Mouse (Mus musculus): Measurements from ENCODE around the gene Gm13420.
"Not testable (repeated sequence)": the region's sequence is repeated elsewhere in the genome, so short reads cannot be mapped to it uniquely, and the experiment has no call there.

Gene Gm13420

DNA sequence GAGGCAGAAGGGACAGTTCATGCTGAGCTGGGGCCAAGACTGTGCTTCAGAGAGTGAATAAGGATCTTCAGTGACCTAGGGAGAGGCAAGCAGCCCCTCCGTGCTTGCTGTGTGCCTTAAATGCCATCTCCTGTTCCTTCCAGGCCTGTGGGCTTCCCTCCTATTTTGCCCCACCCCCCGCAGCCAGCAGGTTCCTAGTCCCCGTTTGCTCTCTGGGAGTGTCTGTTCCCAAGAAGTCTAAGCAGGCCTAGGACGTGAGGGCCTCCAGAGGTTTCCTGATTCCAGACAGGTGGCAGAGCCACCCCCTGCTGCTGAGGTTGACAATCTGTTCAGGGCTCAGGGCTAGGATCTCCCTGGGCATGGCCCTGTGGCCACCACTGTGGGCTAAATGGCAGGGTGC lies 12.7 kb downstream of the Gm13420 start:
- DNase-seq (ENCODE audit: extremely low spot score, low spot score) = no peak

DNA sequence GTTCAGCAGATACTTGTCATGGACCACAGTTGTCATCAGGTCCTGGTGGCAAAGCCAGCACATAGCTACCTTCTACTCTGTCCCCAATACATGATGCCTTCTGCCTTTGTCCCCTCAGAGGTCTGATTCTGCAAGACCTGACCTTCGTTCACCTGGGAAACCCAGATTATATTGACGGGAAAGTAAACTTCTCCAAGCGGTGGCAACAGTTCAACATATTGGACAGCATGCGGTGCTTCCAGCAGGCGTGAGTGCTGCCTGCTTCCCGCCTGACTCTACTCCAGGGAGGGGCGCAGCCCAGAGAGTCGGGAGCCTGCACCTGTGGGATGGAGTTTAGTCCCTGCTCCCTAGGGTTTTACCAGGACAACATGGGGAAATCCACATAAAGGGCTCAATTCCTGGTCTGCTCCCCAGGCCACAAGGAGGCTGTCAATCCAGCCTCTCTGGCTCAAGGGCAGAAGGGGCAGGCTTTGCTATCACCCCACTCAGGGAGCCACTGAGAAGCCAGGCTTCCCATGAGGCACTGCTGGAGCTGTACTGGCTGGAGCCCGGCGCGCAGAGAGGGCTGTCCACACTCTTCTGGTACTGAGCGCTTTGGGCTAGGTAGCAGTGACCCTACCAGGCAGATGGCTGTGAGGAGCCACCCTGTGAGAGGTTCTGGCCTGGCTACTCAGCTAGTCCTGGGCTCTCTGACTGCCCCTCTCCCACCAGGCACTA lies 14.1 kb downstream of the Gm13420 start:
- no peak for DNase-seq (ENCODE audit: extremely low spot score, low spot score)

DNA sequence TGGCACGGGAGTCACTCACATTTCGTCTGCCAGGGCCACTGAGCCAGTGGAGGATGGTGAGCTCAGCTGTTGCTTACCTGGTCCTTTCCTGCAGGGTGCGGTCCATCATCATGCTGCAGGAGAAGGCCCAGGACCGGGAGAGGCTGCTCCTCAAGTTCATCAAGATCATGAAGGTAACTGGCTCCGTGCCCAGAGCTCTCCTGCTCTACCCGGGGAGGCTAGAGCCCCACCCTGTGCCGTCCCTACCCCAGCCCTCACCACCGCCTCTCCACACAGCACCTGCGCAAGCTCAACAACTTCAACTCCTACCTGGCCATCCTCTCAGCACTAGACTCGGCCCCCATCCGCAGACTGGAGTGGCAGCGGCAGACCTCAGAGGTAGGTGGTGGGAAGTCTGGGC lies 15.8 kb downstream of the Gm13420 start:
- no peak for DNase-seq (ENCODE audit: extremely low spot score, low spot score)

DNA sequence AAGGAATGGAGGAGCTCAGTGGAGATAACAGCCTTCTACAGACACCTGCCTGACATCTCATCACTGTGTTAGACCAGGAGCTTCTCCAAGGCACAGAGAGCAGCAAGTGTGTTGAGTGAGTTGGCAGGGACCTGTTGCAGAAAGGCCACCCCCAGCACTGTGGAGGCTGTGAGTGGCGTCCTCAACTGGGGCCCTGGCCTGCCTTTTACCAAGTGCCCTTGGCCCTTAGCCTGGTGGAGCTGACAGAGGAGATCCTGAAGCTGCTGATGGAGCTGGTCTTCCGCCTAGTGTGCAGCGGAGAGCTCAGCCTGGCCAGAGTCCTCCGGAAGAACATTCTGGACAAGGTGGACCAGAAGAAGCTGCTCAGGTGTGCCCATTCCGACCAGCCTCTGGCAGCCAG lies 18.1 kb downstream of the Gm13420 start:
- no peak for DNase-seq (ENCODE audit: extremely low spot score, low spot score)

GRCm38 (mm10) chr2:29732559-29732958 lies 18.9 kb downstream of the Gm13420 start:
- DNase-seq (ENCODE audit: extremely low spot score, low spot score) = no peak

- DNase-seq (ENCODE audit: extremely low spot score, low spot score) = no peak
Measured at GRCm38 (mm10) chr2:29731545-29731944, 19.9 kb downstream of the Gm13420 start.

- DNase-seq (ENCODE audit: extremely low spot score, low spot score) = no peak
Measured at GRCm38 (mm10) chr2:29729500-29729899, 22.0 kb downstream of the Gm13420 start.

- no peak for DNase-seq (ENCODE audit: extremely low spot score, low spot score)
Measured at GRCm38 (mm10) chr2:29724664-29725365, 26.7 kb downstream of the Gm13420 start.

DNA sequence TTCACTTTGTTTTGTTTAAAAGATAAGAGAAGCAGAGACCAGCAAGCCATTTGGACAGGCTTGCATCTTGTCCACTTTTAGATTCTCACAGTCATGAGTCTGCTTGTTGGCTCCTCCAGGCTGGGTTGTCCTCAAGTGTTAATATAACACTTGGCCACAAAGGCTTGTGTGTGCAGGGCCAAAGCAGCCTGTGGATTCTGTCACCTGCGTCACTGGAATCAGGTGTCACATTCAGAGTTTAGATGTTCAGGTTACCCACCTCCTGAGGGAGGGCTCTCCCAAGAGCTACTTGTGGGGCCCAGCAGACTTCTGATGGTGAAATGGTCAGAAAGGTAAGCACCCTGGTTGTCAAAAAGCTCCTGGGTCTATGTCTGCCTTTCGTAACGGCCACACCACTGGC lies 28.4 kb downstream of the Gm13420 start:
- DNase-seq (ENCODE audit: extremely low spot score, low spot score) = no peak

DNA sequence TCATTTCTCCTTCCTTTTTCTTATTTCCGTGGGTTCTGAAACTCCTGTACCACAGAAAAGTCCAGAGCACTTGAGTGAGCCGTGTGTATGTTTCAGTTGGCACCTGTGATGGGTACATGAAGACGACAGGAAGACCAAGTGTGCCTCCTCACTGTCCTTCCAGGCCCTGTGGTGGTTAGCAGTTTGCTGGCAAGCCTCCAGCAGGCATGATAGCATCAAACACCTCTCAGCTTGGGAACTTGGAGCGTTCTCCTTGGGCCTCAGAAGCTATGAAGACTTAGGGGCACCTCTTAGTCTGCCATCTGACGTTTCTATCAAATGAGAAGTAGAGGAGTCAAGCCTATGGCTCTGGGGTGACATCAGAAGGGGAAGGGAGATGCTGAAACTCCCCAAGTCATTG lies 32.9 kb downstream of the Gm13420 start:
- DNase-seq (ENCODE audit: extremely low spot score, low spot score) = no peak

DNA sequence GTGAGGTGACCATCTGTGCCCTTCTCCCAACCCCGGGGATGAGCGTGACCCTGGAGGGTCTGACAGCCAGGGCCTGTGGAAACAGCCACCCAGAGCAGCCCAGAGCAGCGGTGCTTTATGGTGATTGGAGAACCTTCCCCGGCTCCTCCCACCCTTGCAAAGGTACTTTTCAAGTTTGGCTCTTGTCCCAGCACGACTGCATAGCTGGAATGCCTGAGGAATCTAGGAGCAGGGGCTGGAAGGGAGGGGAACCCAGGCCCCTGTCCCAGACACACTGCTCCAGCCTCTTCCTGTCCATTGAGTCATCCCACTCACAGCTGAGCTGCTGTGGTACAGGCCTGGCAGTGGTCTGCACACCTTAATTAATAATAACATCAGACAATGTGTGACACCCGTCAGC lies 34.8 kb downstream of the Gm13420 start:
- peak; percentile 43 for DNase-seq (ENCODE audit: extremely low spot score, low spot score)

- DNase-seq (ENCODE audit: extremely low spot score, low spot score) = no peak
Measured at GRCm38 (mm10) chr2:29716143-29716542, 35.3 kb downstream of the Gm13420 start.

DNA sequence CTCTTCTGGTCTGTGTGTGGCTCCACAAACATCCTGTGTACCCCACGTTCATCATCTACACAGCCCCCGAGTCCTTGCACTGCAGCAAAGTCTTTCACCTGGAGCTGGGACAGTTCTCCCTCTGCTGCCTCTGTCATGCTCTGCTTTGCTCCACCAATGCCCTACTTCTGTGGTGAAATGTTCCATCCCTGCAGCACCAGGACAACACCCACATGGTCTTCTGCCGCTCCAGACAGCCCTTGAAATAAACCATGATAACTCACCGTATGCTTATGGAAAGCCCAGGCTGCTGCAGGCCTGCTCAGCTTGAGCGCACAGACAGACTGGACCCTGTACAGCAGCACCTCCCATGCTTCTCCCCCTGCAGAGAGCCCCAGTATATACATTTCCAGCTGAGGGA lies 37.4 kb downstream of the Gm13420 start:
- DNase-seq (ENCODE audit: extremely low spot score, low spot score) = no peak

- no peak for DNase-seq (ENCODE audit: extremely low spot score, low spot score)
Measured at GRCm38 (mm10) chr2:29713501-29713900, 38.0 kb downstream of the Gm13420 start.

- DNase-seq (ENCODE audit: extremely low spot score, low spot score) = no peak
Measured at GRCm38 (mm10) chr2:29711877-29712276, 39.6 kb downstream of the Gm13420 start.

DNA sequence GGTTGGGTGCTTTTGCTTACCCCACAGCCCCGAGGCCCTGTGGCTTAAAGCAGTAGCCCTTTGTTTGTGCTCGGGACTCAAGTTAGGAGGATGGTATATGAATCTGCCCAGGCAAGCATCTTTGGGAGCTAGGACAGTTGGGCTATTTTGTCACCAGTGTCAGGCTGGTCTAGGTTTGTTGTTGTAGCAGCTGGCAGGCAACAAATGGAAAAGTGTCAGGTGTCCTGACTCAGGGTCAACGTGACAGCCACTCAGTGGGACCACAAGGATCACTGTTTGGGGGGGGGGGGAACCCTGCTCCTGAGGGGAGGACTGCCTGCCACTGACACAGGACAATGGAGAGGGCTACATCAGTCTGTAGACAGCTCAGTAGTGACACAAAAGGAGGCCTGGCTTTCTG lies 40.4 kb downstream of the Gm13420 start:
- DNase-seq (ENCODE audit: extremely low spot score, low spot score) = no peak

GRCm38 (mm10) chr2:29708209-29708608 lies 43.3 kb downstream of the Gm13420 start:
- DNase-seq (ENCODE audit: extremely low spot score, low spot score) = not testable (repeated sequence)

- DNase-seq (ENCODE audit: extremely low spot score, low spot score) = no peak
Measured at GRCm38 (mm10) chr2:29707731-29708130, 43.8 kb downstream of the Gm13420 start.

DNA sequence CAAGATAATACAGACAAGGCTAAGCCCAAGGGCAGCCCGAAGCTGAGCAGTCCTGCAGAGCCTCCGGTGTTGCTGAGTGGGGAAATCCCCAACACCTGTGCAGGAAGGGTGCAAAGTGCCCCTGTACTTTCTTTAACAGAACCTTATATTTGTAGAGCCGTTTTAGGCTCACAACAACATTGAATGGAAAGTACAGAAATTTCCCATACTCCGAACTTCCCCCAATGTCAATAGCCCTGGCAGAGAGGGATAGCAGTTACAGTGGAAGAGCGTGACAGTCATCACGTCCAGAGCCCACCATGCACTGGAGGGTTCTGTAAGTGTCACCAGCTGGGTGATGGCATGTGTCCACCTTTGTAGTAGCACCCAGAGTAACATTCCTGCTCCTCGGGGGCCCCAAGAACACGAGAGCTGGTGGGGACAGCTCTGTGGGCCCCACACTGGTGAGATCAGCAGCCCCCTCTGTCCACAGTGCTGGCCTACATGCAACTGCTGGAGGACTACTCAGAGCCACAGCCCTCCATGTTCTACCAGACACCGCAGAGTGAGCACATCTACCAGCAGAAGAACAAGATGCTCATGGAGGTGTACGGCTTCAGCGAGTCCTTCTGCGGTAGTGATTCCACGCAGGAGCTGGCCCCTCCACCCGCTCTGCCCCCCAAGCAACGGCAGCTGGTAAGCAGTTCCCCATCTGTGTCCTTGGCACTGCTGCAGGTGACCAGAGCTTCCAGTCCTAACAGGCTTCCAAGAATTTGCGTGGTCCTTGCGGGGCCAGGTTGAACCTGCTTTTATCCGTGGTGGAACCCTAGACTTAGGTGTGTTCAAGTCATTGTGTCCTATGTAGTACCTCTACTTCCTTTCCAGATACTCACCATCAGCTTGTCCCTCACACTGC lies 44.5 kb downstream of the Gm13420 start:
- DNase-seq (ENCODE audit: extremely low spot score, low spot score) = no peak

DNA sequence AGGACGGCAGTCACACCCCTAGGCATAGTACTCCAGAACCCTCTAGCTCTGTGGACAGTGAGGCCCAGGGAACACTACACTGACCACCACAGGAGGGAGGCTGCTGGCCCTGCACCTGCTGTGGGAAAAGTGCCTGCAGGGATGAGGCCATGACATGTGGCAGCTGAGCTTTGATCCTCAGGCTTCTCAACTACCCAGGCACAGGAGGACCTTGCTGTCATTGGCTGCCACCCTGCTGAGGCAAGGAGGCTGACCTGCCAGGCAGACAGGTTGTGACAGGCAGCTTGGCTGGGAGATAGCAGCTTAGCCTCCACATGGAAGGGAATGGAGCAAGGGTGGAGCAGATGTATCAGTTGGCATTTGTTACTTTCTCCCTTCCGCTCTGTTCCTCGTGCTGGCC lies 46.0 kb downstream of the Gm13420 start:
- no peak for DNase-seq (ENCODE audit: extremely low spot score, low spot score)

GRCm38 (mm10) chr2:29703104-29704081 lies 48.1 kb downstream of the Gm13420 start:
- DNase-seq (ENCODE audit: extremely low spot score, low spot score) = no peak
